Mouse (Mus musculus): Measurements from ENCODE around the gene Cpm. TPM values are rescaled to one million over a fixed set of nuclear protein-coding genes. Genes with fewer than 3 reads are reported as not detected.

Gene Cpm
- total RNA-seq, 1 experiment = 4.8 TPM

DNA sequence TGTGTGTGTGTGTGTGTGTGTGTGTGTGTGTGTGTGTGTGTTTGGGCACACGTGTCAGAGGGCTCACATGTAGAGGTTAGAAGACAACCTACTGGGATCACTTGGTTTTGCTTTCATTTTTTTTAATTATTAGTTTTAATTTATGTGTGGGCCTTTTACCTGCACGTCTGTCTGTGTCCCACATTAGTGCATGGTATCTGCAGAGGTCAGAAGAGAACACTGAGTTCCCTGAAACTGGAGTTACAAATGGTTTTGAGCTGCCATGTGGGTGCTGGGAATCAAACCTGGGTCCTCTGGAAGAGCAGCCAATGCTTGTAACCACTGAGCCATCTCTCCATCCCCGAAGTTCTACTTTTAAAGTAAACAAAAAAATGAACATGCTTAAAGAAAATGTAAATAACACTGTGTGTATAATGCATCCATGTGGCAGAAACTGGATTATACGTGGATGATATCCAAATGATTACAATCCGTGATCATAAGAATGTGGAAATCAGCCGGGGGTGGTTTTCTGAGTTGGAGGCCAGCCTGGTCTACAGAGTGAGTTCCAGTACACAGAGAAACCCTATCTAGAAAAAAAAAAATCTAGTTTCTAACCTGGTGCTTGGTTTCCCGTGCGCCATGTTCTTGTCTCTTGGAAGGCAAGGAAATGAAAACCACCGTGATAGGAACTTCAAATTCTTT lies 37.8 kb downstream of the Cpm start:
- no peak overlapping the region for H3K27ac ChIP-seq (ENCODE audit: insufficient read depth, low read depth, low read length, poor library complexity, severe bottlenecking)
- in situ Hi-C loops (cut with MboI; ENCODE audit: low sequenced_read_pairs in 2 of 2, unreplicated experiment in 2 of 2) = no loop called here
- peaks cover 6 to 8% of the 10 kb centered on the region in 2 experiments; a peak in 3 of 4 replicates for H3K4me1 ChIP-seq (ENCODE audit: control insufficient read depth in 2 of 2, insufficient read depth in 2 of 2, low read length in 2 of 2, poor library complexity in 1 of 2)

DNA sequence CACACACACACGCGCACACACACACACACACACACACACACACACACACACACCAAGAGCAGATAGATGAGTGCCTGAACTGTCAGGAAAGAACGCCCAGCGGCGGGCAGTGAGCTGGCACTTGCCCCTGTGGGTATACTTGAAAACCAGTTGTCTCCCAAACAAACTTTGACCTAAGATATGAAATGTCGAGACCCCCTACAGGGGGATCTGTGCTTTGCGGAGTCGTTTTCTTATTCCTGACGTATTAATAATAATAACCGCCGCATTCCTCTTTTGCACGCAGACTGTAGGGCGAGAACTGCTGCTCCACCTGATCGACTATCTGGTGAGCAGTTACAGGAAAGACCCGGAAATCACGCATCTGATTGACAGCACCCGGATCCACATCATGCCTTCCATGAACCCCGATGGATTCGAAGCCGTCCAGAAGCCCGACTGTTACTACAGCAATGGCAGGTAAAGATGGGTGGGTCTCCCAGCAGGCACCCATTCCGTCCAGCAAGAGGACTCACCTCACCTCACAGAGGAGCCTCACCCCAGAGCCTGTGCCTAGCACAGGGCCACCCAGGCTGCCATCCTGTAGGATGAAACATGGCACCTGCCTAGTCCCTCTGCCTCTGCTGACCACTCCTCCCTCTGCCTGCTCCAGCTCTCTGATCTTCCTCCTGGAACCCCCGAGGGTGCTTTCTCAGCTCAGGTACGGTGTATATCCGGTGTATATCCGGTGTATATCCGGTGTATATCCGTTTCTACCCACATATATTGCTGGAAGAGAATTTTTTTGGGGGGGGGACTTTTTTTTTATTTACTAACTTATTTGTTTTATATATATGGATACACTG lies 38.6 kb downstream of the Cpm start:
- no peak overlapping the region for H3K27ac ChIP-seq (ENCODE audit: insufficient read depth, low read depth, low read length, poor library complexity, severe bottlenecking)
- no peak for TF ChIP-seq HCFC1 (IDR thresholded peaks at IDR 0.05; ENCODE audit: borderline replicate concordance, insufficient read depth, low read length)
- no peak for TF ChIP-seq MAFK (IDR thresholded peaks at IDR 0.05; ENCODE audit: insufficient read depth, low read depth, low read length)
- no peak for TF ChIP-seq ZNF384 (IDR thresholded peaks at IDR 0.05; ENCODE audit: low read depth, low read length)
- TF ChIP-seq ZC3H11A (IDR thresholded peaks at IDR 0.05; ENCODE audit: borderline replicate concordance, low read depth, low read length) = no peak
- TF ChIP-seq CHD2 (IDR thresholded peaks at IDR 0.05; ENCODE audit: low read depth, low read length) = no peak
- no peaks in the 10 kb centered on the region for H3K36me3 ChIP-seq (ENCODE audit: control insufficient read depth, insufficient read depth, low read length, poor library complexity, severe bottlenecking)
- in situ Hi-C loops (cut with MboI; ENCODE audit: low sequenced_read_pairs in 2 of 2, unreplicated experiment in 2 of 2) = no loop called here
- H3K4me1 ChIP-seq (ENCODE audit: control insufficient read depth in 2 of 2, insufficient read depth in 2 of 2, low read length in 2 of 2, poor library complexity in 1 of 2) = peaks cover 2 to 7% of the 10 kb centered on the region in 2 experiments; a peak in 2 of 4 replicates
- H3K9me3 ChIP-seq (ENCODE audit: control insufficient read depth, insufficient read depth, low read depth, low read length) = no peaks in the 10 kb centered on the region
- no peak overlapping the region for H3K9ac ChIP-seq (ENCODE audit: insufficient read depth, low read depth, low read length, poor library complexity, severe bottlenecking)
- no peak for DNase-seq (ENCODE audit: low read depth, low spot score)
- no peak overlapping the region for H3K4me3 ChIP-seq (ENCODE audit: insufficient read depth in 1 of 2, low read depth in 1 of 2, low read length in 2 of 2, poor library complexity in 1 of 2, severe bottlenecking in 1 of 2)

More for the DNA sequence above, 37.8 kb downstream of the Cpm start:
- no peak for TF ChIP-seq HCFC1 (IDR thresholded peaks at IDR 0.05; ENCODE audit: borderline replicate concordance, insufficient read depth, low read length)
- TF ChIP-seq ZC3H11A (IDR thresholded peaks at IDR 0.05; ENCODE audit: borderline replicate concordance, low read depth, low read length) = no peak
- TF ChIP-seq CHD2 (IDR thresholded peaks at IDR 0.05; ENCODE audit: low read depth, low read length) = no peak
- no peak for TF ChIP-seq ZNF384 (IDR thresholded peaks at IDR 0.05; ENCODE audit: low read depth, low read length)
- TF ChIP-seq MAFK (IDR thresholded peaks at IDR 0.05; ENCODE audit: insufficient read depth, low read depth, low read length) = no peak
- no peak overlapping the region for H3K4me3 ChIP-seq (ENCODE audit: insufficient read depth in 1 of 2, low read depth in 1 of 2, low read length in 2 of 2, poor library complexity in 1 of 2, severe bottlenecking in 1 of 2)
- H3K9ac ChIP-seq (ENCODE audit: insufficient read depth, low read depth, low read length, poor library complexity, severe bottlenecking) = no peak overlapping the region
- H3K36me3 ChIP-seq (ENCODE audit: control insufficient read depth, insufficient read depth, low read length, poor library complexity, severe bottlenecking) = no peaks in the 10 kb centered on the region
- no peaks in the 10 kb centered on the region for H3K9me3 ChIP-seq (ENCODE audit: control insufficient read depth, insufficient read depth, low read depth, low read length)
- no peak for DNase-seq (ENCODE audit: low read depth, low spot score)

DNA sequence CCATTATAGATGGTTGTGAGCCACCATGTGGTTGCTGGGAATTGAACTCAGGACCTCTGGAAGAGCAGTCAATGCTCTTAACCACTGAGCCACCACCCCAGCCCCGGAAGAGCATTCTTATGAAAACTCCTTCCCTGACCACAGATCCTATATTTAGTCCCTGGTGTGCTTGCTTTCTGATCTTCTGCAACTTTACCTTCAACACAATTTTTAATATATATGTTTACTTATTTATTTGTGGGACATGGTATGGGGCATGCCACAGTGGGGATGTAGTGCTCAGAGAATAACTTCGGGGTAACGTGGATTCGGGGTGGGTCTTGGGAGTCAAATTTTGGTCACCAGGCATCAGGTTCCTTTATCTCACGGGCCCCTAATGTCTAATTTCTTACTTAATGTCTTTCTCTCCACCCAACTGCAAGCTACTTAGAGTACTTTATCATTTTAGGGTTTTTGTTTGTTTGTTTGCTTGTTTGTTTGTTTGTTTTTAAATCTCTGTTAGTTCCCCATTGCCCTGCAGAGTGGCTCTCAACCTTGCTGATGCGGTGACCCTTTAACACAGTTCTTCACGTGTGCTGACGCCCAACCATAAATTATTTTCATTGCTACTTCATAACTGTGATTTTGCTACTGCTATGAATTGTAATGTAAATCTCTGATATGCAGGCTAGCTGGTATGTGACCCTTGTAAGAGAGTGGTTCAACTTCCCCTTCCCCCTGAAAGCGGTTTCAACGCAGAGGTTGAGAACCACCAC lies 39.4 kb downstream of the Cpm start:
- H3K9ac ChIP-seq (ENCODE audit: insufficient read depth, low read depth, low read length, poor library complexity, severe bottlenecking) = no peak overlapping the region
- no peaks in the 10 kb centered on the region for H3K9me3 ChIP-seq (ENCODE audit: control insufficient read depth, insufficient read depth, low read depth, low read length)
- H3K4me1 ChIP-seq (ENCODE audit: control insufficient read depth in 2 of 2, insufficient read depth in 2 of 2, low read length in 2 of 2, poor library complexity in 1 of 2) = peaks cover 0 to 4% of the 10 kb centered on the region in 2 experiments; a peak in 2 of 4 replicates
- no peak for DNase-seq (ENCODE audit: low read depth, low spot score)
- no peak overlapping the region for H3K4me3 ChIP-seq (ENCODE audit: insufficient read depth in 1 of 2, low read depth in 1 of 2, low read length in 2 of 2, poor library complexity in 1 of 2, severe bottlenecking in 1 of 2)
- no peaks in the 10 kb centered on the region for H3K36me3 ChIP-seq (ENCODE audit: control insufficient read depth, insufficient read depth, low read length, poor library complexity, severe bottlenecking)
- in situ Hi-C loops (cut with MboI; ENCODE audit: low sequenced_read_pairs in 2 of 2, unreplicated experiment in 2 of 2) = no loop called here
- TF ChIP-seq HCFC1 (IDR thresholded peaks at IDR 0.05; ENCODE audit: borderline replicate concordance, insufficient read depth, low read length) = no peak
- no peak for TF ChIP-seq CHD2 (IDR thresholded peaks at IDR 0.05; ENCODE audit: low read depth, low read length)
- TF ChIP-seq ZNF384 (IDR thresholded peaks at IDR 0.05; ENCODE audit: low read depth, low read length) = no peak
- no peak for TF ChIP-seq MAFK (IDR thresholded peaks at IDR 0.05; ENCODE audit: insufficient read depth, low read depth, low read length)
- no peak for TF ChIP-seq ZC3H11A (IDR thresholded peaks at IDR 0.05; ENCODE audit: borderline replicate concordance, low read depth, low read length)
- H3K27ac ChIP-seq (ENCODE audit: insufficient read depth, low read depth, low read length, poor library complexity, severe bottlenecking) = no peak overlapping the region

DNA sequence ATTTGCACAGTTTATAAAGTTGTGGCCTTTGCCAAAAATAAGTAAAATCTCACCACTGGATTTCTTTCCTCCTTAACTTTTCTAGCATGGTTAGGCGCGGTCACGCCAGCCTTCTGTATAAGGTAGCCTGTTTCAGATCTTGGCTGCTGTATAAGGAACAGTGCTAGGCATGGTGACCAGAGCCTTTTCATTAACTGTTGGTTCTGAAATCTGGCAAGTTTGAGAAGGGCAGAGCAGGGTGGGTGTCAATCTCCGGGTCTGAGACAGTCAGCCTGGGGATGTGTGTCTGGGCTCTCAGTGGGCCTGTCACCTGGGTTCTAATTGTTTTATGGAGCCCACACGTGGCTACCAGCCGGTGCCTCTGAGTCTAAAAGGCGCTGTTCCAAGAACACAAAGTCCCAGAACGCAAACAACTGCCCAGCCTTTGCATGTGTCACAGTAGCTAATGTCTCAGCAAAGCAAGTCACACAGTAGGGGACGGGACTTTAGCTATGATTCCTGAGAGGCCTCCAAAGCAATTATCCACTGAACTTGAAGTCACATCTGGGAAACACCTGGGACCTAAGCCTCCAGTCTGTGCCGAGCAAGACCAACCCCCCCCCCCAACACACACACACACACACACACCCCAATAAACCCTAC lies 40.3 kb downstream of the Cpm start:
- no peak overlapping the region for H3K4me3 ChIP-seq (ENCODE audit: insufficient read depth in 1 of 2, low read depth in 1 of 2, low read length in 2 of 2, poor library complexity in 1 of 2, severe bottlenecking in 1 of 2)
- no peak overlapping the region for H3K27ac ChIP-seq (ENCODE audit: insufficient read depth, low read depth, low read length, poor library complexity, severe bottlenecking)

More for the DNA sequence above, 40.3 kb downstream of the Cpm start:
- H3K9me3 ChIP-seq (ENCODE audit: control insufficient read depth, insufficient read depth, low read depth, low read length) = no peaks in the 10 kb centered on the region
- no peak for DNase-seq (ENCODE audit: low read depth, low spot score)
- in situ Hi-C loops (cut with MboI; ENCODE audit: low sequenced_read_pairs in 2 of 2, unreplicated experiment in 2 of 2) = loop anchor here in 1 of 2 experiments (10.0 kb wide), 1 partner anchor 215 kb away; no protein-coding TSS in a partner anchor
- no peak overlapping the region for H3K9ac ChIP-seq (ENCODE audit: insufficient read depth, low read depth, low read length, poor library complexity, severe bottlenecking)
- no peaks in the 10 kb centered on the region for H3K36me3 ChIP-seq (ENCODE audit: control insufficient read depth, insufficient read depth, low read length, poor library complexity, severe bottlenecking)
- TF ChIP-seq CHD2 (IDR thresholded peaks at IDR 0.05; ENCODE audit: low read depth, low read length) = no peak
- no peak for TF ChIP-seq ZNF384 (IDR thresholded peaks at IDR 0.05; ENCODE audit: low read depth, low read length)
- TF ChIP-seq MAFK (IDR thresholded peaks at IDR 0.05; ENCODE audit: insufficient read depth, low read depth, low read length) = no peak
- no peak for TF ChIP-seq ZC3H11A (IDR thresholded peaks at IDR 0.05; ENCODE audit: borderline replicate concordance, low read depth, low read length)
- TF ChIP-seq HCFC1 (IDR thresholded peaks at IDR 0.05; ENCODE audit: borderline replicate concordance, insufficient read depth, low read length) = no peak
- peaks cover 0 to 4% of the 10 kb centered on the region in 2 experiments; a peak in 2 of 4 replicates for H3K4me1 ChIP-seq (ENCODE audit: control insufficient read depth in 2 of 2, insufficient read depth in 2 of 2, low read length in 2 of 2, poor library complexity in 1 of 2)
